Mouse (Mus musculus): ENCODE results near the gene AC124108.1. TPM values are rescaled to one million over a fixed set of nuclear protein-coding genes. Genes with fewer than 3 reads are reported as not detected.

The AC124108.1 gene
- polyA plus RNA-seq, 1 experiment from 2014 or later = 3.3 TPM

GRCm38 (mm10) chr1:132189231-132189630, 2.0 kb upstream of the AC124108.1 start:
- no peak for ATAC-seq
- Histone ChIP-seq H3K4me3 (replicated peaks; ENCODE audit: low read length) (no peak overlapping the region), H3K9ac (replicated peaks; ENCODE audit: low read depth, low read length) (no peak overlapping the region)

DNA sequence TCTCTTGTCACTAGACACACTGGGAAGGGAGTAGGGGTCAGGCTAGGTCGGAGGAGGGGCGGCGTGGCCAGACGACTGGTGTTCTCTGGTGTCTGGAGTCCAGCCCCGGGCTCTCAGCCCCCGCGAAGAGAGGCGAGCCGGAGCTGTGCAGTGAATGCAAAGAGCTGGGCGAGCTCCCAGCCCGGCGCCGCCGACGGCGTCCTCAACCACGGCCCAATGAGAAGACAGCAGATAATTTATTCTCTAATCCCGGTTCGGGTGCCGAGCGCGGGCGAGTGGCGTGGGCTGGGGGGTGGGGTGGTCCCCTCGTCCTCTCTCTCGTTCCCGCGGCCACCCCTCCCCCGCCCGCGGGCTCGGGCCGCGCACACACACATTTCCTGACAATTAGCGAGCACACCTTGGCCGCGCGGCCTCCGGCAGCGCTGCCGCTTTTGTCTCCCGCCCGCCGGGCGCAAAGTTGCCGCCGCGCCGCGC, 1.2 kb upstream of the AC124108.1 start:
- H3K27ac ChIP-seq (ENCODE audit: low read length) = peak overlapping the region; percentile 99
- WGBS = under 1% methylated on average over 46 of the region's 50 CpGs

More at GRCm38 (mm10) chr1:132189231-132189630, 2.0 kb upstream of the AC124108.1 start:
- Histone ChIP-seq H3K27me3 (replicated peaks; ENCODE audit: control insufficient read depth, insufficient read depth, low read length) (no peaks in the 10 kb centered on the region), H3K4me2 (ENCODE audit: low read length) (peak overlapping the region; percentile 67), H3K36me3 (ENCODE audit: control insufficient read depth, insufficient read depth) (no peaks in the 10 kb centered on the region), H3K9me3 (ENCODE audit: control insufficient read depth, low read length) (no peaks in the 10 kb centered on the region), H3K27ac (ENCODE audit: low read length) (no peak overlapping the region; the same call in 1 of the 2 replicates), H3K4me1 (replicated peaks; ENCODE audit: control insufficient read depth, insufficient read depth, low read length) (peaks cover 29% of the 10 kb centered on the region)
- 36% methylated on average over 4 of the region's 4 CpGs for WGBS

DNA sequence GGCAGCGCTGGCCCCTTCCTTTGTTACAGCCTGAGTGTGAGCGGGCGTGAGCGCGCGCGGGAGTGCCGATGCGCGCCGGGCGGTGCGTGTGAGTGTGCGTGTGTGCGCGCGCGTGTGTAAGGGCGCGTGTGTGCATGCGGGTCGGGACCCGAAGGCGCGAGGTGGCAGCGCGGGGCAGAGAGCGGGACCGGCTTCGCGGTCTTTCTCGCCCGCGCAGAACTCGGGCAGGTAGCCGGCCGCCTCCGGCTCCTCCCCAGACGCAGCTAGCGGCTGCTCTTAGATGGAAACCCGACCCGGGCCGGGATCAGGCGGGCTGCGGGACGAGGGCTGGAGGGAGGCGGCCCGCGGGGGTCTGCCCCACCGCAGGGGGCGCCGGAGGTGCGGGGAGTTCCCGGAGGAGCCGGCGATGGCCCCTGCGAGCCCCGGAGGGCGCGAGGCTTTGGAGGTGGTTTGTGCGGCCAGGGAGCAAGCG, 600 bp upstream of the AC124108.1 start:
- Histone ChIP-seq H3K9me3 (ENCODE audit: control insufficient read depth, low read length) (no peaks in the 10 kb centered on the region), H3K9ac (replicated peaks; ENCODE audit: low read depth, low read length) (peak overlapping the region; percentile 97), H3K36me3 (ENCODE audit: control insufficient read depth, insufficient read depth) (no peaks in the 10 kb centered on the region), H3K27me3 (replicated peaks; ENCODE audit: control insufficient read depth, insufficient read depth, low read length) (no peaks in the 10 kb centered on the region), H3K27ac (ENCODE audit: low read length) (peak overlapping the region; percentile 99), H3K4me2 (ENCODE audit: low read length) (peak overlapping the region; percentile 67), H3K4me1 (replicated peaks; ENCODE audit: control insufficient read depth, insufficient read depth, low read length) (peaks cover 44% of the 10 kb centered on the region), H3K4me3 (replicated peaks; ENCODE audit: low read length) (peak overlapping the region; percentile 84)
- WGBS = under 1% methylated on average over 62 of the region's 62 CpGs
- peak; percentile 34 for ATAC-seq

More for the DNA sequence above, 1.2 kb upstream of the AC124108.1 start:
- Histone ChIP-seq H3K36me3 (ENCODE audit: control insufficient read depth, insufficient read depth) (no peaks in the 10 kb centered on the region), H3K27me3 (replicated peaks; ENCODE audit: control insufficient read depth, insufficient read depth, low read length) (no peaks in the 10 kb centered on the region), H3K4me1 (replicated peaks; ENCODE audit: control insufficient read depth, insufficient read depth, low read length) (peaks cover 38% of the 10 kb centered on the region), H3K4me3 (replicated peaks; ENCODE audit: low read length) (peak overlapping the region; percentile 84), H3K4me2 (ENCODE audit: low read length) (peak overlapping the region; percentile 67), H3K9me3 (ENCODE audit: control insufficient read depth, low read length) (no peaks in the 10 kb centered on the region), H3K9ac (replicated peaks; ENCODE audit: low read depth, low read length) (peak overlapping the region; percentile 97)
- peak; percentile 81 for ATAC-seq

DNA sequence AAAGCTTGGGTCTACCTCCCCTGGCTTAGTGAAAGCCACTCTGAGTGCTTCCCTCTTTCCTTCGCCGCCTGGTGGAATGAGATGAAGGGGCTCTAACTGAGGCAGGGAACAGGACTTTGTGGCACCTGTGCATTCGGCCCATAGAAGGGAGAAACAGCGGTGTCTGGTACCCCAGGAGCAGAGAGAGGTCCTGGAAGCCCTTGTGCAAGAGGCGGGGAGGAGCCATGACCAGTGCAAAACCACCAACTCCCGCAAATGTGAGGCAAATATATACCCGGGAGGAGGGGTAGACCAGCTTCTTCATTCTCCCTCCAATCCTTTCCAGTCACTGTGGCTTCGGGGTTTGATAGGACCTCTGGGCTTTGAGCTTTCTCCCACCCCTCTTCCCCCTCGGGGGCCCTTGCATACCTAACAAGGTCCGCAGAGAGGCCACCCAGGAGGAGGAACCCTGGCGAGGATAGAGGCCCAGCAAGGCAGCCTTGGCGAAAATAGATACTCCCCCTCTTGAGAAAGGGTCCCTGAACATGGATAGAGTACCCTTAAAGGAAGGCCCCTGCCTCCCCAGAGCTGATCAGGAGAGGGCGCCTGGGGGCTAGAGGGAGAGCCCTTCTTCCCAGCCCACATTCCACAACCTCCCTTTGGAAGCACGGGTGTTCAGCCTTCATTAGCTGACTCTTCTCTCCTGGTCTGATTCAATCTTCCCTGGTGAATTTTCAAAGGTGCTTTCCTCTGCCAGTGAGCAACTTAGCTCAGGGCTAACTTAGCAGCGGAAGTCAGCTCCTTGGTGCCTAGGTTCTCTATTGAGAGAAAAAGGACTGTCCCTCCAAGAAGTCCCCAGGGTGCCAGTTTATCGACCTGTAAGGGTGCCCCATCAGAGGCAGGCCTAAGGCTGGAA, 776 bp downstream of the AC124108.1 start:
- H3K9me3 ChIP-seq (ENCODE audit: control insufficient read depth, low read length) = no peaks in the 10 kb centered on the region
- 3% methylated on average over 16 of the region's 16 CpGs for WGBS
- H3K9ac ChIP-seq (replicated peaks; ENCODE audit: low read depth, low read length) = peak overlapping the region; percentile 97
- peak overlapping the region; percentile 99 for H3K27ac ChIP-seq (ENCODE audit: low read length)
- H3K36me3 ChIP-seq (ENCODE audit: control insufficient read depth, insufficient read depth) = no peaks in the 10 kb centered on the region
- ATAC-seq = peak; percentile 57
- no peaks in the 10 kb centered on the region for H3K27me3 ChIP-seq (replicated peaks; ENCODE audit: control insufficient read depth, insufficient read depth, low read length)
- peak overlapping the region; percentile 67 for H3K4me2 ChIP-seq (ENCODE audit: low read length)
- peak overlapping the region; percentile 84 for H3K4me3 ChIP-seq (replicated peaks; ENCODE audit: low read length)
- peaks cover 57% of the 10 kb centered on the region for H3K4me1 ChIP-seq (replicated peaks; ENCODE audit: control insufficient read depth, insufficient read depth, low read length)

DNA sequence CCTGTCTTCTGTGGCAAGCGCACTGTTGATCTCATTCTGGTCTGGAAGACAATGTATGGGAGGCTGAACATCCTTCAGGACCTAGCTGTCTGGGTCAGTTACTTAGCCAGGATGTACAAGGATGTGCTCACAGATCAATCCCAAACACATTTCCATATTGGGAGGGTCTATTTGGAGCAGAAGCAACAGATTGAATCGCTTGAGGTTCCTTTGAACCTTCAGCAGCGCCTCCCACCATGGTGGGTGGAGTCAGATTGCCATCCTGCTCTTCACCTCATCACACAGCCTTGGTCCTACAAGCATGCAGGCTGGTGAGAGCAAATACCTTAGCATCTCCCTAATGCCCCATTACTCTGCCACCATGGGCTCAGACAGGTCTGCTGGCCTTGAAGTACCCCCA, 2.5 kb downstream of the AC124108.1 start:
- Histone ChIP-seq H3K9ac (replicated peaks; ENCODE audit: low read depth, low read length) (peak overlapping the region; percentile 19), H3K27ac (ENCODE audit: low read length) (no peak overlapping the region), H3K36me3 (ENCODE audit: control insufficient read depth, insufficient read depth) (no peaks in the 10 kb centered on the region), H3K9me3 (ENCODE audit: control insufficient read depth, low read length) (no peaks in the 10 kb centered on the region), H3K27me3 (replicated peaks; ENCODE audit: control insufficient read depth, insufficient read depth, low read length) (no peaks in the 10 kb centered on the region), H3K4me2 (ENCODE audit: low read length) (peak overlapping the region; percentile 67), H3K4me1 (replicated peaks; ENCODE audit: control insufficient read depth, insufficient read depth, low read length) (peaks cover 74% of the 10 kb centered on the region), H3K4me3 (replicated peaks; ENCODE audit: low read length) (peak overlapping the region; percentile 84)
- no peak for ATAC-seq
- 71% methylated on average over 3 of the region's 3 CpGs for WGBS

- no peak overlapping the region for H3K4me3 ChIP-seq (replicated peaks; ENCODE audit: low read length)
- no peak overlapping the region for H3K9ac ChIP-seq (replicated peaks; ENCODE audit: low read depth, low read length)
- H3K4me2 ChIP-seq (ENCODE audit: low read length) = peak overlapping the region; percentile 67
- ATAC-seq = no peak
- no peak overlapping the region for H3K27ac ChIP-seq (ENCODE audit: low read length)
- WGBS = 47% methylated on average over 3 of the region's 3 CpGs
- H3K36me3 ChIP-seq (ENCODE audit: control insufficient read depth, insufficient read depth) = no peaks in the 10 kb centered on the region
- H3K9me3 ChIP-seq (ENCODE audit: control insufficient read depth, low read length) = no peaks in the 10 kb centered on the region
- H3K4me1 ChIP-seq (replicated peaks; ENCODE audit: control insufficient read depth, insufficient read depth, low read length) = peaks cover 77% of the 10 kb centered on the region
- H3K27me3 ChIP-seq (replicated peaks; ENCODE audit: control insufficient read depth, insufficient read depth, low read length) = no peaks in the 10 kb centered on the region
Observed at GRCm38 (mm10) chr1:132194624-132195023, 3.4 kb downstream of the AC124108.1 start.

DNA sequence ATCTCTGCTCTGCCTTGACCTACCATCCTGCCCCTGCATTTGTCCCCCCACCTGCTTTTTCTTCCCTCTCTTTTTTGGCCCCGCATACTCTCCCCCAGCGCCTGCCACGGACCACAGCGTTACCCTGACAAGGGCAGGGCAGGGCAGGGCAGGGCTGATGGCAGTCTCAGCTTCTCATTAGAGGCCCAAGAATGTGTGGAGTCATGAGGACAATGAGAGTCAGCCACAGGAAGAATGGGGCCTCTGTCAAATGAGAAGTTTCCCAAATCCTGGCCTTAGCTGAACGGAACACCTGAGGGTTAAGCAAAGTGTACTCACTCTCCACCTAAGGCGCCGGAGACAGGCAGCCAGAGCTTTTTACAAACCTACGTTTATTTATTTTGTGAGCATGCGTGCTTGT, 3.8 kb downstream of the AC124108.1 start:
- peaks cover 78% of the 10 kb centered on the region for H3K4me1 ChIP-seq (replicated peaks; ENCODE audit: control insufficient read depth, insufficient read depth, low read length)
- no peak overlapping the region for H3K9ac ChIP-seq (replicated peaks; ENCODE audit: low read depth, low read length)
- no peak for ATAC-seq
- H3K4me2 ChIP-seq (ENCODE audit: low read length) = peak overlapping the region; percentile 16
- 37% methylated on average over 9 of the region's 9 CpGs for WGBS
- no peaks in the 10 kb centered on the region for H3K9me3 ChIP-seq (ENCODE audit: control insufficient read depth, low read length)
- no peak overlapping the region for H3K4me3 ChIP-seq (replicated peaks; ENCODE audit: low read length)
- H3K36me3 ChIP-seq (ENCODE audit: control insufficient read depth, insufficient read depth) = no peaks in the 10 kb centered on the region
- no peaks in the 10 kb centered on the region for H3K27me3 ChIP-seq (replicated peaks; ENCODE audit: control insufficient read depth, insufficient read depth, low read length)
- no peak overlapping the region for H3K27ac ChIP-seq (ENCODE audit: low read length)

- Histone ChIP-seq H3K27me3 (replicated peaks; ENCODE audit: control insufficient read depth, insufficient read depth, low read length) (no peaks in the 10 kb centered on the region), H3K9me3 (ENCODE audit: control insufficient read depth, low read length) (no peaks in the 10 kb centered on the region), H3K4me2 (ENCODE audit: low read length) (peak overlapping the region; percentile 16), H3K9ac (replicated peaks; ENCODE audit: low read depth, low read length) (peak overlapping the region; percentile 38), H3K4me1 (replicated peaks; ENCODE audit: control insufficient read depth, insufficient read depth, low read length) (peaks cover 84% of the 10 kb centered on the region), H3K36me3 (ENCODE audit: control insufficient read depth, insufficient read depth) (no peaks in the 10 kb centered on the region), H3K4me3 (replicated peaks; ENCODE audit: low read length) (no peak overlapping the region), H3K27ac (ENCODE audit: low read length) (no peak overlapping the region)
- WGBS = 37% methylated on average over 5 of the region's 5 CpGs
- ATAC-seq = no peak
Observed at GRCm38 (mm10) chr1:132195681-132196080, 4.4 kb downstream of the AC124108.1 start.

GRCm38 (mm10) chr1:132196337-132196736, 5.1 kb downstream of the AC124108.1 start:
- H3K27me3 ChIP-seq (replicated peaks; ENCODE audit: control insufficient read depth, insufficient read depth, low read length) = no peaks in the 10 kb centered on the region
- H3K4me2 ChIP-seq (ENCODE audit: low read length) = peak overlapping the region; percentile 16
- no peaks in the 10 kb centered on the region for H3K36me3 ChIP-seq (ENCODE audit: control insufficient read depth, insufficient read depth)
- no peak overlapping the region for H3K27ac ChIP-seq (ENCODE audit: low read length)
- no peak for ATAC-seq
- 8% methylated on average over 7 of the region's 7 CpGs for WGBS
- peak overlapping the region; percentile 38 for H3K9ac ChIP-seq (replicated peaks; ENCODE audit: low read depth, low read length)
- H3K9me3 ChIP-seq (ENCODE audit: control insufficient read depth, low read length) = no peaks in the 10 kb centered on the region
- H3K4me1 ChIP-seq (replicated peaks; ENCODE audit: control insufficient read depth, insufficient read depth, low read length) = peaks cover 90% of the 10 kb centered on the region
- no peak overlapping the region for H3K4me3 ChIP-seq (replicated peaks; ENCODE audit: low read length)

Measured in forebrain, embryonic 16.5 days (tissue).